ENCODE assay signal across 8 mouse cellular contexts in the genomic region with DNA sequence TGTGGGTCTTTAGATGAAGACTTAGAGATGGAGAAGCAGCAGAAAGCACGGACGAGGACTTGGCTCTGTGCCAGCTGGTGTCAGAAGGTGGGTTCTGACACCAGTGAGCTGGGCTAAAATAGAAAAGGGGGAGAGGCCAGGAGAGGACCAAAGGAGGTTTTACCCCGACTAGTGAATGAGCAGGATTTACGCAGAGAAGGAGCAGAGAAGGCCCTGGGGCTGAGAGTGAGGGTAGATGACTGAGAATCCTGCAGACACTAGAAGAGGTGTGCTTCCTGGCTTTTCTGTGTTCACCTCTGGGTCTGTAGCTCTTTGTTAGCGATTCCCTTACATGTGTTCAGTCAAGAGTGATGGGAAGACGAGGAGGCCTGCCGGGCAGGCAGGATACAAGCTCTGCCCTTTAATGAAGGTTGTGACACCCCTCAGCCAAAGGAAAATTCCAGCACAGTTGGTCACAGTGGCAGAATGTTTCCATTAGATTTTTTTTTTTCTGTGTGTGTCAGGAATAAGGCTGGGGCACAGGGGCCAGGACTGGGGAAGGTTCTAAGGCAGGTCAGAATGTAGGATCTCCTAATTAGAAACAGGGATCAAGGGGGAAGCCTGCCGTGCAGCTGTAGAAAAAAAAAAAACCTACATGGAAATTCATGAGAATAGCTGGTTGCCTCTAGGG. TPM values are rescaled to one million over a fixed set of nuclear protein-coding genes. Genes with fewer than 3 reads are reported as not detected.
DNase-seq lines count a peak whose midpoint lies in the region; ATAC-seq lines count a peak whose summit lies in the region.

No protein-coding gene starts in this region.

- peak overlapping the region; percentile 76; the same call in 1 of the 2 replicates for H3K9ac ChIP-seq in forebrain, embryonic 14.5 days (ENCODE audit: low read length)
- H3K9ac ChIP-seq in limb, embryonic 15.5 days, result no peak overlapping the region

- no peaks in the 10 kb centered on the region for H3K36me3 ChIP-seq in forebrain, embryonic 14.5 days (ENCODE audit: control insufficient read depth, insufficient read depth, low read length)
- H3K36me3 ChIP-seq in limb, embryonic 15.5 days, result no peaks in the 10 kb centered on the region

- 0 out of 2 replicates have a peak, but pooled peaks have one; percentile 21 for ATAC-seq in cerebellum, adult (ENCODE audit: insufficient number of reproducible peaks, low FRiP score, low TSS enrichment)
- ATAC-seq in forebrain, embryonic 14.5 days, result no peak
- no peak for ATAC-seq in limb, embryonic 15.5 days (ENCODE audit: insufficient number of reproducible peaks, low FRiP score, low TSS enrichment, low read depth)
- no peak for ATAC-seq in CD4-positive, CD25-positive, alpha-beta regulatory T cell, adult 4 months

- no peak for DNase-seq in cerebellum, adult 11 months
- peak; percentile 74 for DNase-seq in cerebellum, adult 9-10 months
- peak; percentile 16 for DNase-seq in forebrain, embryonic 14.5 days (ENCODE audit: low spot score)
- DNase-seq in right cerebral cortex, postnatal 10 days (ENCODE audit: low spot score in 2 of 2), result no peak
- DNase-seq in frontal cortex, postnatal 10 days (ENCODE audit: low spot score in 2 of 2), result no peak

- peaks cover 40% of the 10 kb centered on the region for H3K4me1 ChIP-seq in forebrain, embryonic 14.5 days (ENCODE audit: control insufficient read depth, insufficient read depth, low read length)
- H3K4me1 ChIP-seq in limb, embryonic 15.5 days, result peaks cover 55% of the 10 kb centered on the region

- no peaks in the 10 kb centered on the region for H3K27me3 ChIP-seq in forebrain, embryonic 14.5 days (replicated peaks; ENCODE audit: control insufficient read depth, insufficient read depth, low read length)
- H3K27me3 ChIP-seq in limb, embryonic 15.5 days, result no peaks in the 10 kb centered on the region

- WGBS in forebrain, embryonic 14.5 days, result 17% methylated on average over 8 of the region's 8 CpGs
- 22% methylated on average over 8 of the region's 8 CpGs for WGBS in limb, embryonic 15.5 days

- peak overlapping the region; percentile 58 for H3K4me3 ChIP-seq in forebrain, embryonic 14.5 days (ENCODE audit: low read depth, low read length)
- peak overlapping the region; percentile 67; the same call in 1 of the 2 replicates for H3K4me3 ChIP-seq in limb, embryonic 15.5 days

- no peaks in the 10 kb centered on the region for H3K9me3 ChIP-seq in forebrain, embryonic 14.5 days (replicated peaks; ENCODE audit: control insufficient read depth, low read length)
- no peaks in the 10 kb centered on the region for H3K9me3 ChIP-seq in limb, embryonic 15.5 days

- H3K4me2 ChIP-seq in forebrain, embryonic 14.5 days (ENCODE audit: low read length), result peak overlapping the region; percentile 88
- peak overlapping the region; percentile 84 for H3K4me2 ChIP-seq in limb, embryonic 15.5 days

- peak overlapping the region; percentile 70 for H3K27ac ChIP-seq in forebrain, embryonic 14.5 days (ENCODE audit: low read depth, low read length)
- peak overlapping the region; percentile 85 for H3K27ac ChIP-seq in limb, embryonic 15.5 days

RNA-seq across cellular contexts. Expression of a gene that starts 13.3 kb away (rescaled TPM):
- polyA plus RNA-seq in forebrain, embryonic 14.5 days (2014; fragmentation: Nextera tagmentation; extraction: Ambion mirVana), result 21.6 and 27.1 TPM in 2 replicates
- polyA plus RNA-seq in limb, embryonic 15.5 days (2015; fragmentation: Nextera tagmentation; extraction: Ambion mirVana), result 13.9 and 14.1 TPM in 2 replicates
- polyA plus RNA-seq in CD4-positive, CD25-positive, alpha-beta regulatory T cell, adult 4 months (2017; shearing (Covaris generic)), result under 1 TPM in 1 of 2 experiments, not detected in 1; 0.19 TPM

RNA-seq across cellular contexts. Expression of a gene that starts 20.3 kb away (rescaled TPM):
- 1.0 and 1.1 TPM in 2 replicates for polyA plus RNA-seq in forebrain, embryonic 14.5 days (2014; fragmentation: Nextera tagmentation; extraction: Ambion mirVana)
- polyA plus RNA-seq in limb, embryonic 15.5 days (2015; fragmentation: Nextera tagmentation; extraction: Ambion mirVana), result 5.6 and 6.7 TPM in 2 replicates
- not detected for polyA plus RNA-seq in CD4-positive, CD25-positive, alpha-beta regulatory T cell, adult 4 months (2017; shearing (Covaris generic))

RNA-seq across cellular contexts. Expression of a gene that starts 25.1 kb away (rescaled TPM):
- polyA plus RNA-seq in forebrain, embryonic 14.5 days (2014; fragmentation: Nextera tagmentation; extraction: Ambion mirVana), result 9.7 and 12.6 TPM in 2 replicates
- 123 and 265 TPM in 2 replicates for polyA plus RNA-seq in limb, embryonic 15.5 days (2015; fragmentation: Nextera tagmentation; extraction: Ambion mirVana)
- polyA plus RNA-seq in CD4-positive, CD25-positive, alpha-beta regulatory T cell, adult 4 months (2017; shearing (Covaris generic)), result not detected

RNA-seq across cellular contexts. Expression of a gene that starts 26.1 kb away (rescaled TPM):
- polyA plus RNA-seq in forebrain, embryonic 14.5 days (2014; fragmentation: Nextera tagmentation; extraction: Ambion mirVana), result 0.70 TPM in 1 of 2 replicates, not detected in the other
- 39.0 and 104 TPM in 2 replicates for polyA plus RNA-seq in limb, embryonic 15.5 days (2015; fragmentation: Nextera tagmentation; extraction: Ambion mirVana)
- polyA plus RNA-seq in CD4-positive, CD25-positive, alpha-beta regulatory T cell, adult 4 months (2017; shearing (Covaris generic)), result not detected

RNA-seq across cellular contexts. Expression of a gene that starts 42.0 kb away (rescaled TPM):
- 10.0 and 10.1 TPM in 2 replicates for polyA plus RNA-seq in forebrain, embryonic 14.5 days (2014; fragmentation: Nextera tagmentation; extraction: Ambion mirVana)
- polyA plus RNA-seq in limb, embryonic 15.5 days (2015; fragmentation: Nextera tagmentation; extraction: Ambion mirVana), result 9.3 TPM in 2 replicates
- 10 to 100 TPM in 1 of 2 experiments, 1 to 10 TPM in 1; 6.5 to 17.9 TPM for polyA plus RNA-seq in CD4-positive, CD25-positive, alpha-beta regulatory T cell, adult 4 months (2017; shearing (Covaris generic))

Comparison
In these comparisons a context has a peak if more than half of its experiments do, and no peak if none do; other contexts are left out.
1. DNase-seq: peak in cerebellum, adult 9-10 months (single experiment) and forebrain, embryonic 14.5 days (single experiment); none in cerebellum, adult 11 months (single experiment), right cerebral cortex, postnatal 10 days (0 of 2) and frontal cortex, postnatal 10 days (0 of 2).
2. RNA of a gene that starts 13.3 kb away (polyA plus RNA-seq): 21.6 to 27.1 TPM in forebrain, embryonic 14.5 days and 13.9 to 14.1 TPM in limb, embryonic 15.5 days; 0.19 TPM in CD4-positive, CD25-positive, alpha-beta regulatory T cell, adult 4 months; every median in the first group is over 10 times any median in the second.